Mouse (Mus musculus): ENCODE measurements around the gene Rtn4r. TPM values are rescaled to one million over a fixed set of nuclear protein-coding genes. Genes with fewer than 3 reads are reported as not detected.
"Not testable (repeated sequence)": the region's sequence is repeated elsewhere in the genome, so short reads cannot be mapped to it uniquely, and the experiment has no call there.

Rtn4r gene
- polyA plus RNA-seq, 1 experiment from 2014 or later: 1.8 TPM

DNA sequence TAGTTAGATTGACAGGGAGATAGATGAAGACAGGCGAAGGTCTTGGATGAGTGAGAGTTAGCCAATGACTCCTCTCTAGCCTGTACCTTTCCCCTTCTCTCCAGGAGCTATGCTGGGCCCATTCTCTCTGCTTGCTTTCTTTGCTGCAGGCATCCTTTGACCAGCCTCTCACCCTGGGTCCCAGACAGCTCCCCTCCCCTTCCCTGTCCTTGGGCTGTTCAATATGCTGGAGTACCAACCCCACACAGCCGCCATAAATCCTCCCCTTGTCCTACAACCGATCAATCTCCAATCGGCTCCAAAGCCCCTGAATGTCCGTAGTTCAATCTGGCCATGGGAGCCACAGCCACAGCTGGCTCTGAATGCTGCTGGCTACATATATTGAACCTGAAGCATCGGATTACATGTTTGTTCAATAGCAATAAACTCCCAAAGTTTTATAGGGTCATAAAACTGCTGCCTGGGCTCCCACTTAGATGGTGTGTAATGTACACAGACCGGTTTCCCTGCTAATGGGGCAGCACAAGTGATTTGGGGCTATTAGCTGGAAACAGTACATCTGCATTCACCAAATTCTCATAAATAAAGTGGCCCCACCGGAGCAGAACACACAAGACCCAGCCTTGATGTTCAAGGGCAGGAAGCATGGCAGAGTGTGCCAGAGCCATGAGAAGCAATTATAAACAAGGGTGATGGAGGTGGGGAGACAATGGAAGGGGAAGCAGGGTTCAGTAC is 58.4 kb downstream of the Rtn4r start:
- H3K9me3 ChIP-seq (replicated peaks): no peaks in the 10 kb centered on the region
- peaks cover 15% of the 10 kb centered on the region for H3K27me3 ChIP-seq (ENCODE audit: low read depth, poor library complexity, severe bottlenecking)
- H3K4me3 ChIP-seq: no peak overlapping the region
- H3K27ac ChIP-seq (replicated peaks): no peak overlapping the region
- WGBS: 90% methylated on average over 8 of the region's 8 CpGs
- H3K36me3 ChIP-seq: no peaks in the 10 kb centered on the region
- no peak for DNase-seq (ENCODE audit: low spot score)
- H3K4me1 ChIP-seq: peaks cover 9% of the 10 kb centered on the region

DNA sequence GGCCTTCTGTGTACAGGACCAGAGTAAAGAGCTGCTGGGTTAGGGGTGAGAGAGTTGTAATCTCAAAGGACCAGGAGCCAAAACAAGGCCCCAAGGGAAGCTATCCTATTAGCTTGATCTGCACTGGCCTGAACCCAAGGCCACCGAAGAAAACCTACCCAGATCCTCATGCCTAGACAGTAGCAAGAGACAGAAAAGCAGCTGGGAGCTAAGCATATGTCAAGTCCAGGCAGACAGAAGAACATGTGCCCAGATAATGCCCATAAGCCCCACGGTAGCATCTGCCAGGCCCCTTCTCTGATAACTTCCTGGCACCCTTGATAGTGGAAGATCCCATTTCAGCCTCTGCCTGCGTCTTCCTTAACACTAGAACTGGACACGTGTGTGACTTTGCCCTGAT is 59.4 kb downstream of the Rtn4r start:
- no peak overlapping the region for H3K27ac ChIP-seq (replicated peaks)
- no peaks in the 10 kb centered on the region for H3K9me3 ChIP-seq (replicated peaks)
- no peaks in the 10 kb centered on the region for H3K36me3 ChIP-seq
- no peak overlapping the region for H3K4me3 ChIP-seq
- no peaks in the 10 kb centered on the region for H3K4me1 ChIP-seq
- peaks cover 15% of the 10 kb centered on the region for H3K27me3 ChIP-seq (ENCODE audit: low read depth, poor library complexity, severe bottlenecking)
- DNase-seq (ENCODE audit: low spot score): no peak
- 87% methylated on average over 4 of the region's 4 CpGs for WGBS

DNA sequence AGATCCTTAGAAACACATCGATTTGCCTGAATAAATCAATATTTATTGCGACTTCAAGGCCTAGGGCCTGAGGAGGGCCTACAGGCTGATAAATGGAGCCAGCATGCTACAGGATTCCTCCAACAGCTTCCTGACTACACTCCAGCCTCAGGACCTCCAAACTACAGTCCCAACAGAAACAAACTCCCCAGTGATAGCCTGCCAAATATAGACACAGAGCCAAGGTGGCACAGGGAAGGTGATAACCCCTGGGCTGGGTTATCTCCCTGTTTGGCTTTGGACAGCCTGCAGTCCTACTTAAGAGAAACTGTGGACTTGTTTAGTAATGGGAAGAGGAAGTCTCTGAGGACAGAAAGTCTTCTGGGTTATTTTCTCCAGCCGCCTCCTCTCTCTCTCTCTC is 59.8 kb downstream of the Rtn4r start:
- H3K9me3 ChIP-seq (replicated peaks): no peaks in the 10 kb centered on the region
- H3K36me3 ChIP-seq: no peaks in the 10 kb centered on the region
- H3K27ac ChIP-seq (replicated peaks): no peak overlapping the region
- no peak for DNase-seq (ENCODE audit: low spot score)
- H3K4me1 ChIP-seq: no peaks in the 10 kb centered on the region
- peaks cover 12% of the 10 kb centered on the region for H3K27me3 ChIP-seq (ENCODE audit: low read depth, poor library complexity, severe bottlenecking)
- H3K4me3 ChIP-seq: no peak overlapping the region
- 92% methylated on average over 3 of the region's 3 CpGs for WGBS

DNA sequence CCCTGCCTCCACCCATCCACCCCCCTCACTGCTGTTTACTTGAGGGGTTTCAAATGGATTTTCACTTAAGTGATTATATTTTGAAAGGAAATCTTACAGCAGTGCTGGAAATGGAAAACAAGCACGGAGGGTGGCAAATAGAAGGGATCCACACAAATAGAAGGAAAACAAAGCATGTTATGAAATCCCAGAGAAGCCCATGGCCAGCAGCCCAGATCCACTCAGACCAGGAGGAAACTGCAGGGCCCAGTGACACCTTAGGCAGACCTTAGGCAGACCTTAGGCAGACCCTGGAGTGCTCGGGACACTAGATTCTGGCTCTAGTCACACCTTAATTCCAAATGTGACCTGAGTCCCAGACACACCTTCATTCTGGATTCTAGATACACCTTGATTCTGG is 63.6 kb downstream of the Rtn4r start:
- Histone ChIP-seq H3K9me3 (replicated peaks) (no peaks in the 10 kb centered on the region), H3K36me3 (no peaks in the 10 kb centered on the region)

DNA sequence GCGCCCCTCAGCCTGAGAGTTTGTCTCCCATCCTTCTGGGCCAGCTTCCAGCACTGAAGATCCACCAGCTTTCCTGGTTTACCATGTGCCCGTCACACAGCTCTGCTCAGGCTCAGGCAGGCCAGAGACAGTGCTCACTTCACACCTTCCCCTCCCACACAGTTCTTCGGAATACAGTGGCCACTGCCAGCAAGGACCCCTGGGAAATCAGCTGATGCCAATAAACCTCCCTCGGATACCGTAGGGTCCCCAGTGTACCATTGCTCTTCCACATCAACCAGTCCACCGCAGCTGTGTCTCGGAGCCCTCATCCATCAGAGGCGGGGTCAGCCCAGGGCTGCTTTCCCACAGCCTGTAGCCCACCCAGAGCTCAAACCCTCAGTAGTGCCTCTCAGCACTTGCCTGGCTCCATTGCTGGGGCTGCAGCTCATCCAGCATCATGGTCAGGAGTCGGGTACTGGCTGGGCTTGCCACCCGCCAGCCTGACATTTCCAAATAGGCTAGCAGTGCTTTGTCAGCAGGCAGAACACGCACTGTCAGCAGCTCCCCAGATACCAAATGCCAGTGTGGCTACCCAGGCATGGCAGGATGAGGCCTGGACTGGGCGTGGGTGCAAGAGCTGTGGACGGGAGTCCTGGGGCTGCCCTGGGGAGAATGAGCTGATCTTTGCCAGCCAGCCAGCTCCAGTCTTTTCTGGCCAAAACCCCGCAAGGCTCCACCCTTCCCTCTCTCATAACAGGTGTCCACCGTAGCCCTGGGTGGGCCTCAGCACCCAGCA is 67.0 kb downstream of the Rtn4r start:
- no peaks in the 10 kb centered on the region for H3K36me3 ChIP-seq
- DNase-seq (ENCODE audit: low spot score): no peak
- no peaks in the 10 kb centered on the region for H3K9me3 ChIP-seq (replicated peaks)
- H3K4me3 ChIP-seq: no peak overlapping the region
- no peaks in the 10 kb centered on the region for H3K27me3 ChIP-seq (ENCODE audit: low read depth, poor library complexity, severe bottlenecking)
- 0 out of 2 replicates have a peak overlapping the region, but pooled peaks have one; percentile 24 for H3K27ac ChIP-seq (replicated peaks)
- WGBS: 82% methylated on average over 15 of the region's 15 CpGs
- H3K4me1 ChIP-seq: peaks cover 35% of the 10 kb centered on the region

More for the DNA sequence above, 63.6 kb downstream of the Rtn4r start:
- no peak for DNase-seq (ENCODE audit: low spot score)
- H3K4me1 ChIP-seq: peaks cover 17% of the 10 kb centered on the region
- WGBS: 87% methylated on average over 2 of the region's 2 CpGs
- H3K27ac ChIP-seq (replicated peaks): no peak overlapping the region
- no peak overlapping the region for H3K4me3 ChIP-seq
- H3K27me3 ChIP-seq (ENCODE audit: low read depth, poor library complexity, severe bottlenecking): no peaks in the 10 kb centered on the region

DNA sequence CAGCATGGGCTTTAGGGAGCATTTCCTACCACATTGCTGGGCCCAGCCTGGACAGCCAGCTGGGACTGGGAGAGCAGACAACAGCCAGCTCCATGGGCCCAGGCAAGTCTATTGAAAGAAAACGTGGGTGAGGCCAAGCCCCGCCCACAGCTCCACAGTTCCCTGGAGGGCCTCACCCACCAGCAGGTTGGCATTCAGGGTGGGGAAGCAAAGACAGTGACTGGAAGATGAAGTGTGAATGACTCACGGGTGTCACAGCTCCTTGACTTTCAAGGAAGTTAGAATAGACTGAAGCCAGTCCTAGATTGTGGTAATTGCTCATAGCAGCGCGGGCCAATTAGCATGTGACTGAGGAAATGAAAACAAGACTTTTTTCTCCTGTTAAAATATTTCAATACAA is 67.6 kb downstream of the Rtn4r start:
- 0 out of 2 replicates have a peak overlapping the region, but pooled peaks have one; percentile 24 for H3K27ac ChIP-seq (replicated peaks)
- 60% methylated on average over 5 of the region's 5 CpGs for WGBS

DNA sequence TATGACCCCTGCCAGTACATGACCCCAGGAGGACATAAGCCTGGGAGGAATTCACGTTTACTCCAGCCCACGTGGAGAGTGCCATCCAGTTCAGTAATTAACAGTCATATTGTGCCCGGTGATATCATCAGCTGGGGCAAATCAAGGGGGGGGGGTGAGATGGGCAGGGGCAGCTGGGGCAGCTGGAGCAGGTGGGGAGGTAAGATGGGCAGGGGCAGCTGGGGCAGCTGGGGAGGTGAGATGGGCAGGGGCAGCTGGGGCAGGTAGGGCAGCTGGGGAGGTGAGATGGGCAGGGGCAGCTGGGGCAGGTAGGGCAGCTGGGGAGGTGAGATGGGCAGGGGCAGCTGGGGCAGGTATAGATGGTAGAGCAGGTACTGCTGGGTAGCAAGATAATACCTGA is 68.1 kb downstream of the Rtn4r start:
- not testable (repeated sequence) for H3K27ac ChIP-seq (replicated peaks); H3K9me3 ChIP-seq (replicated peaks); H3K36me3 ChIP-seq; H3K4me3 ChIP-seq; H3K27me3 ChIP-seq (ENCODE audit: low read depth, poor library complexity, severe bottlenecking); DNase-seq (ENCODE audit: low spot score)
- H3K4me1 ChIP-seq: peaks cover 47% of the 10 kb centered on the region
- 71% methylated on average over 3 of the region's 3 CpGs for WGBS

More for the DNA sequence above, 67.6 kb downstream of the Rtn4r start:
- Histone ChIP-seq H3K4me1 (peaks cover 42% of the 10 kb centered on the region), H3K27me3 (ENCODE audit: low read depth, poor library complexity, severe bottlenecking) (no peaks in the 10 kb centered on the region), H3K4me3 (no peak overlapping the region), H3K9me3 (replicated peaks) (no peaks in the 10 kb centered on the region), H3K36me3 (no peaks in the 10 kb centered on the region)
- DNase-seq (ENCODE audit: low spot score): no peak

DNA sequence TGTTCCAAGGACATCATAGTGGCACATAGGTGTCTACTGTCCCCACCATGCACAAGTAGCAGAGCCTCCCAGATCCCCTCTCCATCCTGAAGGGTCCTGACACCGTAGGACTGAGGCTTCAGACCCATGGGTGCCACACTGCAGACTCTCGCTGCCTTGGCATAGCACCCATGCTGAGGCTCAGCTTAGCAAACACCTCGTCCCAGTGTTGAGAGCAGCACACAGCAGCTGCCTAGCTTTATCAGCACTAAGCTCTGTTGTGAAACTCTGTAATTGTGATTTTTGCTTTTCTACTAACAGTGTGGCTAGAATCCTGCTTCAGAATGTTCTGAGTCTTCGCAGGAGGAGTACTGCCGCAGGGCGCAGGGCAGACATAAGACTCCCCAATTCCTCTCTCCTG is 70.4 kb downstream of the Rtn4r start:
- Histone ChIP-seq H3K27ac (replicated peaks) (peak overlapping the region; percentile 69), H3K27me3 (ENCODE audit: low read depth, poor library complexity, severe bottlenecking) (no peaks in the 10 kb centered on the region), H3K4me1 (peaks cover 54% of the 10 kb centered on the region), H3K9me3 (replicated peaks) (no peaks in the 10 kb centered on the region), H3K36me3 (no peaks in the 10 kb centered on the region), H3K4me3 (no peak overlapping the region)
- 82% methylated on average over 6 of the region's 6 CpGs for WGBS
- DNase-seq (ENCODE audit: low spot score): no peak

DNA sequence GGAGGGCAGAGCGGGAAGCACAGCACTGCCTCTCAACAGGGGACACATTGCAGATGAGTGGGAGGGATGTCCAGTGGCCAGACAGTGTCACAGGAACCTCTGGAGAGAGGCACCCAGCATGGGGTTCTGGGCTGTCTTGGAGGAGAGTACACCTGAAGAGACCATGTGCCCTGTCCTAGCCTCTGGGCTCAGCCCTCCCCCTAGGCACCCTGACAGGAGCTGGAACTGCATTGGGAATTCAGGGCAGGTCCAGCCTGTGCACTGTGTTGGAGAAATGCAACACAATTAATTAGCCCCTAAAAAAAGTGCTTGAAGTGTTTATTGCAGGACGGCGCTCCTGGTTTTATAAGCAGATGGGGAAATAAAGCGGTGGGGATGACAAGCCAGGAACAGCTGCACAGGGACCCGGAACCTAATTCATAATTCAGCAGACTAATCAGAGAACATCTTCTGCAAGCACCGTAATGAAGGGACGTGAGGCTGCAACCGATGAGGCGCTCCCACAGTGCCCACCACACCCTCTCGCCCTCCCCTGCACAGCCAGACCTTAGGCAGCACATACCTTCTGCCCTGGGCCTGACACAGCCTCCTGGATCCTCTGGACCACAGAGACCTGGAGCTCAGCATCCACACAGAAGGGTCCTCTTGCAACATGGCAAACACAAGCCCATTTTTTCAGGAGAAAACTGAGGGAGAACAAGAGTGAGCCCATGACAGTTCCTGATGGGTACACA is 71.1 kb downstream of the Rtn4r start:
- 87% methylated on average over 10 of the region's 10 CpGs for WGBS
- no peak for DNase-seq (ENCODE audit: low spot score)
- H3K4me1 ChIP-seq: peaks cover 54% of the 10 kb centered on the region

DNA sequence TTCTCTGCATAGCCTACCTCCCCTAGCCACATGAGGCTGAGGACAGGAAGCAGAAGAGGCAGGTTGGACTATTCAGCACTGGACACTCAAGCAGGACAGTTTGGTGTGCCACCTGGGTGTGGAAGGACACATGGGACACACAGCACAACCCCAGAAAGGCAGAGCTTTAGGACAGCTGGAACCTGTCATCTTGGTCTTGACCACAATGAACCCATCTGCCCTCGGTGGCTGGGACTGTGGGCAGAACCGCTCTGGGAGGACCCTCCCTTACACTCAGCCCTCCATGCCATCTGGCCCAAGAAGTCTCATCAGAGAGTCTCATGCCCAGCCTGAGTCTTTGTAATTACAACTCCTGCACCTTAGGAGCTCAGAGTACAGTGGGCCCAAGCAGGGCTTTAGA is 72.6 kb downstream of the Rtn4r start:
- Histone ChIP-seq H3K9me3 (replicated peaks) (no peaks in the 10 kb centered on the region), H3K4me3 (no peak overlapping the region), H3K4me1 (peaks cover 44% of the 10 kb centered on the region), H3K27ac (replicated peaks) (peak overlapping the region; percentile 69; the same call in 1 of the 2 replicates), H3K27me3 (ENCODE audit: low read depth, poor library complexity, severe bottlenecking) (no peaks in the 10 kb centered on the region), H3K36me3 (no peaks in the 10 kb centered on the region)
- DNase-seq (ENCODE audit: low spot score): no peak
- 93% methylated on average over 2 of the region's 2 CpGs for whole genome bisulfite sequencing

More for the DNA sequence above, 71.1 kb downstream of the Rtn4r start:
- Histone ChIP-seq H3K36me3 (no peaks in the 10 kb centered on the region), H3K27me3 (ENCODE audit: low read depth, poor library complexity, severe bottlenecking) (no peaks in the 10 kb centered on the region), H3K4me3 (no peak overlapping the region), H3K9me3 (replicated peaks) (no peaks in the 10 kb centered on the region), H3K27ac (replicated peaks) (peak overlapping the region; percentile 69; the same call in 1 of the 2 replicates)

DNA sequence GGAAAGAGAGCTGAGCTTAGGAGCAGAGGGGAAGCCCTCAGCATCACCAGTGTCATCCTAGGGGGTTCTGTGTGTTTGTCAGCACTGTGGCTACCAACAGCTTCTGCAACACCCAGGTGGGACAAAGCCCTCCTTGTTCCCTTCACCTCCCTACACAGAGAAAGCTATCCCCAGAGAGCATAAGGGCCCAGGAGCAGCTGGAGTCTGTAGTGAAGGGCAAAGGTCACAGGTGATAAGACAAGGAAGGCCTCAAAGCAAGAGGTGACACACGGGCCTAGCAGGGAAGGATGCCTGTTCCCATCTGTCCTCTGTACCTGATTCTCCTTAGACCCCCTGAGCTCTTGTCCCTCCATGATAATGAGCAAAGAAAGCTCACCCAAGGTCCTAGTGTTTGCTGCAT is 74.2 kb downstream of the Rtn4r start:
- H3K36me3 ChIP-seq: no peaks in the 10 kb centered on the region
- H3K4me1 ChIP-seq: peaks cover 40% of the 10 kb centered on the region
- H3K9me3 ChIP-seq (replicated peaks): no peaks in the 10 kb centered on the region
- no peak overlapping the region for H3K27ac ChIP-seq (replicated peaks)
- H3K27me3 ChIP-seq (ENCODE audit: low read depth, poor library complexity, severe bottlenecking): no peaks in the 10 kb centered on the region
- H3K4me3 ChIP-seq: no peak overlapping the region
- no peak for DNase-seq (ENCODE audit: low spot score)
- 62% methylated on average over 1 of the region's 1 CpGs for WGBS

All from midbrain, embryonic 10.5 days (tissue).